Mouse (Mus musculus) cortical plate, adult 2 months (tissue): ENCODE results near the gene Olfr520.

Experiments
- CTCF ChIP-seq: fragments of 200-500 bp; IDR thresholded peaks from 2 replicates; pipeline ENCODE4 v1.5.1; 2011; ENCODE audit warnings: mild to moderate bottlenecking, control low read depth, low read length; ENCODE audit not compliant: insufficient read depth; ENCODE audit errors: extremely low read depth
- POLR2A ChIP-seq: fragments of 200-500 bp; IDR thresholded peaks from 2 replicates; pipeline ENCODE4 v1.6.1; 2011; ENCODE audit warnings: mild to moderate bottlenecking, low read length, control low read depth; ENCODE audit not compliant: insufficient read depth; ENCODE audit errors: extremely low read depth

DNA sequence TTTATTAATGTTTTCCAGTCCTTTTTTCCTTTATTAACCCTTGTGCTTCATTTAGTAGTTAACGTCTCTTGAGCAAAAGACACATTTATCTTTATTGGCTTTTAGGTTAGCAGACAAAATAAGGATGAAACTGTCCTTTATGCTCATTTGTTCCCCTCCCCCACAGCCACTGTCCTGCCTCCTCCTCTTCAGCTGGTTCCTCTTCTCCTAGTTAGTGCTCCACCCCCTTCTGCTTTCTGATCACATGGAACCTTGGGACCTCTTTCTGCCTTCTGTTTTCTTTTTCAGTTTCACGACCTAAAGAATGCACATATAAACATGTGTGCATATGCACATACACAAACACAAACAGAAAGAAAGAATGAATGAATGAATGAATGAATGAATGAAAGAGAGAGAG is 51.8 kb downstream of the Olfr520 start:
- TF ChIP-seq POLR2A: no peak
- no peak for TF ChIP-seq CTCF
